Mouse (Mus musculus) brain, embryonic 14.5 days (tissue): Measurements from ENCODE around the gene Bap1.

ENCODE experiments used
- CTCF ChIP-seq: fragments of 200-500 bp; IDR thresholded peaks from 2 replicates; pipeline ENCODE4 v1.5.1; 2012; ENCODE audit warnings: inconsistent platforms, mild to moderate bottlenecking, moderate library complexity, borderline replicate concordance; ENCODE audit not compliant: insufficient read depth, insufficient read length; ENCODE audit errors: extremely low read depth
- POLR2A ChIP-seq: fragments of 200-500 bp; IDR thresholded peaks from 2 replicates; pipeline ENCODE4 v1.6.1; 2012; ENCODE audit warnings: mild to moderate bottlenecking, inconsistent platforms, borderline replicate concordance; ENCODE audit not compliant: poor library complexity, insufficient read depth, insufficient read length, severe bottlenecking; ENCODE audit errors: extremely low read depth

DNA sequence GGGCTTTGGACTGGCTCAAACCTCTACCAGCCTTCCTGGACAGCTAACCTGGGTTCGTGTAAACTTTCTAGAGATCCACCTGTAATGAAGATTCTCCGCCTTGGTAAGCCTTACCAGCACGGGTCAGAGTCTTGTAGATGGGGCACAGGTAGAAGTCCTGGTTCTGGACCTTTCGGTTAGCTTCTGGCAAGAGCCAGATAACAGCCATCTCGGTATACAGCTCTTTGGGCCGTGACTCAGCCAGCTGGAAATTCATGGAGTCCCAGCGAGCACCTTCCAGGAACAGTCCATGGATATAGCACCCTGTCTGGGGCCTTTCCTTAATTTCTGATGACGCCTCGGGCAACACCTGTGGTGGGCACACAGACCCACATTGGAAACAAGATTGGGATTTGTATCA is 9.7 kb downstream of the Bap1 start:
- no peak for TF ChIP-seq CTCF
- TF ChIP-seq POLR2A: no peak
